Mouse (Mus musculus): ENCODE data around the gene Zfp668.

DNA sequence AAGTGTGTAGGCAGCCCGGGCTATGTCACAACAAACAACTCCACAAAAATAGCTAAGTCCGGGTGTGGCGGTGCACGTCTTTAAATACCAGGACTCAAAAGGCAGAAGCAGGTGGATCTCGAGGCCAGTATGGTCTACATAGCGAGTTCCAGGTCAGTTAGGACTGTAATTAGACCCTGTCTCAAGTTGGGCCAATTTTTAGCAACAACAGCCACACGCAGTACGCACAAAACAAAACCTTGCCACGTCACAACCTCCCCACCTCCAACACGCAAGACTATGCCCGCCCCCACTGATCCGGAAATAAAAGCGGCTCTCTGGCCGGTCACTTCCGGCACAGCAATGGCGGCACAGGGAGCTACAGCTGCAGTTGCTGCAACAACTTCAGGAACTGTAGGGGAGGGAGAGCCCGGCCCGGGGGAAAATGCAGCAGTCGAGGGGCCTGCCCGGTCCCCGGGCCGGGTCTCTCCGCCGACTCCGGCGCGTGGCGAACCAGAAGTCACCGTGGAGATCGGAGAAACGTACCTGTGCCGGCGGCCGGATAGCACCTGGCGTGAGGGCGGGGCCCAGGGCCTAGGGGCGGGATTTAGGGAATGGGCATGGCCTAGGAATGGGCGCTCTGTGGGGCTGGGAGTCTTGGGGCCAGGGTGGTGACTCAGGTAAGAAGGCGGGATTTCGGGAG lies 35.7 kb upstream of the Zfp668 start, which contains the start of gene Kat8:
- no peak for TF ChIP-seq CTCF (IDR thresholded peaks at IDR 0.05; ENCODE audit: low read depth)
- TF ChIP-seq EP300 (IDR thresholded peaks at IDR 0.05; ENCODE audit: low read depth) = 0 out of 2 replicates have a peak, but pooled peaks have one; percentile 18
